Mouse (Mus musculus) bone marrow, adult 2 months (tissue): ENCODE data around the gene Dusp2. TPM values are rescaled to one million over a fixed set of nuclear protein-coding genes. Genes with fewer than 3 reads are reported as not detected.
A peak's percentile ranks its signal among the peaks of the same experiment; 100 is the strongest.

Source experiments
- H3K27ac ChIP-seq: fragments of 200-500 bp; 2 replicates; pipeline ENCODE4 v1.5.1; 2012; ENCODE audit warnings: low read depth, mild to moderate bottlenecking, control low read depth, inconsistent platforms, low read length; ENCODE audit not compliant: control insufficient read depth, poor library complexity, insufficient read depth
- H3K4me1 ChIP-seq: fragments of 200-500 bp; 2 replicates; pipeline ENCODE4 v1.6.1; 2011; ENCODE audit warnings: low read length; ENCODE audit not compliant: control insufficient read depth, insufficient read depth
- H3K4me3 ChIP-seq: fragments of 200-500 bp; replicated peaks from 2 replicates; pipeline ENCODE3; 2011; ENCODE audit warnings: mild to moderate bottlenecking, low read depth, low read length, control low read depth; ENCODE audit not compliant: control insufficient read depth
- CTCF ChIP-seq: fragments of 200-500 bp; IDR thresholded peaks from 2 replicates; pipeline ENCODE4 v1.5.1; 2011; ENCODE audit warnings: low read length, control low read depth; ENCODE audit not compliant: control insufficient read depth, insufficient read depth
- POLR2A ChIP-seq: fragments of 200-500 bp; IDR thresholded peaks from 2 replicates; pipeline ENCODE4 v1.6.1; 2011; ENCODE audit warnings: low read depth, mild to moderate bottlenecking, control low read depth, low read length, borderline replicate concordance; ENCODE audit not compliant: control insufficient read depth
- WGBS: fragments of 180-500 bp; shearing (Covaris S2); methylation state at CpG from one replicate; pipeline ENCODE4 v1.1.7; 2018; 5-methylcytosine and 5-hydroxymethylcytosine counted together
- polyA plus RNA-seq: library from polyadenylated mRNA; stranded (reverse); fragments of >200 nt; gene quantifications from 2 replicates; pipeline ENCODE4 v1.2.4, GENCODE M21; 2011; ENCODE audit warnings: low replicate concordance; ENCODE audit not compliant: missing spikeins, insufficient read depth, insufficient read length

The Dusp2 gene
- polyA plus RNA-seq, 1 experiment = 23.2 TPM

DNA sequence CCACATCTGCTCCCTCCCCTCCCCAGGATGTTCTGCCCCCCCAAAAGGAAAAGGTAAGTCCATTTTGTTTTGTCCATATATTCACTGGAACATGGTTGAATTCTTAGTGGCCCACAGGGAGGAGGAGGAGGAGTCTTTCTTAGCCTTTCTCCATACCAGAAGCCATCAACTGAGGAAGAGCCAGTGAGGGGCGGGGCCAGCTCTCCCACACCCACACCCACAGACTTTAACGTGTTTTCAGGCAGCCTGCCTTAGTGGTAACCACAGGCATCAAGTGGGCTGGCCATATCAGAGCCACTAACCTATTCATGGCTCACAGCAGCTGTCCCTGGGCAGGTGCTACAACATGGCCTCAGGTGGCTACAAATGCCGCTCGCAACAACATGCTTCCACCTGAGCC is 2.9 kb downstream of the Dusp2 start:
- no peak overlapping the region for H3K4me3 ChIP-seq
- H3K27ac ChIP-seq = no peak overlapping the region
- WGBS = 27% methylated on average over 4 of the region's 4 CpGs
- no peak for TF ChIP-seq CTCF
- TF ChIP-seq POLR2A = no peak
- peaks cover 1% of the 10 kb centered on the region; the same call in 1 of the 2 replicates for H3K4me1 ChIP-seq

DNA sequence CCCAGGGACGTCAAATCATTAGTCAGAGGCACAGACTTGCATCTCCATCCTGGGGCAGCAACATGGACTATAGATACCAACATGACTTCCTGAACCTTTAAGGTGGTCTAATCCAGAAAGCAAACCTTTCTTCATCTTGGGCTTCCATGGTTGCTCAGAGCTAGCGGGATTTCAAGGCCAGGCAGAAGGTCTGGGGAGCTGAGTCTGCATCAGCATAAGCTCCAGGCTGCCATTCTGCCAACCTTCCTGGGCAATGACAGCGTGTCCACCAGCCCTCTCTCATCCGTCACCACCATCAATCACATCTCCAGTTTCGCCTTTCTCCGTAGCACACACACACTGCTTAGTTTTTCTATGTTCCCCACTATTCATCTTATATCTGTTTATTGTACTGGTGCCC is 3.3 kb downstream of the Dusp2 start:
- no peak overlapping the region for H3K4me3 ChIP-seq

GRCm38 (mm10) chr2:127341159-127341558 is 5.2 kb downstream of the Dusp2 start:
- TF ChIP-seq CTCF = peak; percentile 91
- TF ChIP-seq POLR2A = no peak
- 5% methylated on average over 3 of the region's 3 CpGs for WGBS
- H3K27ac ChIP-seq = no peak overlapping the region
- H3K4me3 ChIP-seq = no peak overlapping the region
- no peaks in the 10 kb centered on the region; the same call in 1 of the 2 replicates for H3K4me1 ChIP-seq

More for the DNA sequence above, 3.3 kb downstream of the Dusp2 start:
- TF ChIP-seq CTCF (no peak), POLR2A (no peak)
- 69% methylated on average over 6 of the region's 6 CpGs for WGBS
- H3K4me1 ChIP-seq = peaks cover 1% of the 10 kb centered on the region; the same call in 1 of the 2 replicates
- 0 out of 2 replicates have a peak overlapping the region, but pooled peaks have one; percentile 21 for H3K27ac ChIP-seq

GRCm38 (mm10) chr2:127346334-127346733 is 10.4 kb downstream of the Dusp2 start:
- no peaks in the 10 kb centered on the region for H3K4me1 ChIP-seq
- WGBS = 32% methylated on average over 1 of the region's 1 CpGs
- H3K4me3 ChIP-seq = no peak overlapping the region

GRCm38 (mm10) chr2:127347147-127347985 is 11.4 kb downstream of the Dusp2 start:
- 76% methylated on average over 13 of the region's 13 CpGs for WGBS
- Histone ChIP-seq H3K4me1 (no peaks in the 10 kb centered on the region), H3K27ac (no peak overlapping the region), H3K4me3 (no peak overlapping the region)
- no peak for TF ChIP-seq CTCF
- no peak for TF ChIP-seq POLR2A

More at GRCm38 (mm10) chr2:127346334-127346733, 10.4 kb downstream of the Dusp2 start:
- TF ChIP-seq POLR2A (no peak), CTCF (peak; percentile 60)
- H3K27ac ChIP-seq = no peak overlapping the region

DNA sequence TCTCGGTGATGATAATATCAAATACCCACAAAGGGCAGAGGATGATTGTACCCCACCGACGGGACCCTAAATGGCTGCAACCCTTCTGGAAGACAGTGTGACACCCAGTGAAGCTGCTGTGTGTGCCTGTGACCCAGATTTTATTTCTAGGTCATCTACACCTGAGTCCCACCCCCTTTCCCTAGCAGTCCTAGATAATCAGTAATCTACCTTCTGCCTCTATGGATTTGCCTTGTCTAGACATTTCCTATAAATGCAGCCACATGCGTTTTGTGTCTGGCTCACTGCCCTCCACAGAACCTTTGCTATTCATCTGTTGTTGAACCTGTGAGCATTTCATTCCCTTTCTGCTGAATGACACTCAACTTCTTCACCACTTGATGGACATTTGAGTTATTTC is 17.9 kb downstream of the Dusp2 start:
- Histone ChIP-seq H3K4me1 (no peaks in the 10 kb centered on the region), H3K4me3 (no peak overlapping the region), H3K27ac (no peak overlapping the region)
- WGBS = 87% methylated on average over 4 of the region's 4 CpGs
- no peak for TF ChIP-seq POLR2A
- TF ChIP-seq CTCF = no peak

DNA sequence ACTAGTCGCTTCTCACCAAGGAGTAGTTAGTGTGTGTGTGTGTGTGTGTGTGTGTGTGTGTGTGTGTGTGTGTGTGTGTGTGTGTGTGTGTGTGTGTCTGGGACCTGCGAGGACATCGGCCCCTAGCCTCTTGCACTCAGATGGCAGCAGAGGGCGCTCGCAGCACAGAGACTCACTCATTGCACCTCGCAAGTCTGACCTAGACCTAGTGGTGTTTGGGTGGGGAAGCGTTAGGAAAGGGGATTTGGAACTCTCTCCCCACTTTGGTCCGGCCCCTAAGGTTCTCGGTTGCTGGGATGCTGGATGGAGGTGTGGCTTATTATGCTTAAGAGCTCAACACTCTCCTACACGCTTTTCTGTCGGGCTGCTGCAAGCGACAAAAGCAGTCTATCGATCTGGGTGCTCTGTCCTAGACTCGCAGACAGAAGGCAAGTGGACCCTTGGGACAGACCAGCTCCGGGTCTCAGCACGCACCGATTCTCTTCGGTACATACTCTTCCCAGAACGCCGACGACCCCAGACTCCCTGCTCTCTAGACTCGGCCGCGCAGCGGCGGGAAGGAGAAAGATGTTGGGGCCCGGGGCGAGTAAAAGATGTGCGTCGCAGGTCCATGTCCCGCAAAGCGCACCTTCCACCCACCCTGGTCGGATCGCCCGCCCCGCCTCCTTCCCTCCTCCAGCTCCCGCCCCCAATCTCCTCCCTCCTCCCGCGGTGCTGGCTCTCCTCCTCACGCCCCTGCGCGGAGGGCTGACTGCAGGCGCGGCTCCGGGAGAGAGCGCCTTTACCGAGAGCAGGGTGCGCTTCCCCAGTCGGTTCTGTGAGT is 26.7 kb downstream of the Dusp2 start, which contains the start of gene Adra2b:
Gene Adra2b (plus strand): TSS at position 750 of the 823 bp plus-strand sequence.
- Histone ChIP-seq H3K4me3 (no peak within 1 kb of the TSS), H3K4me1 (0 out of 2 replicates have a peak, but pooled peaks cover 2% of the 10 kb centered on the region), H3K27ac (no peak within 1 kb of the TSS)
- under 1% methylated on average over 49 of the region's 49 CpGs for WGBS
- TF ChIP-seq POLR2A (no peak), CTCF (peak; percentile 83)

DNA sequence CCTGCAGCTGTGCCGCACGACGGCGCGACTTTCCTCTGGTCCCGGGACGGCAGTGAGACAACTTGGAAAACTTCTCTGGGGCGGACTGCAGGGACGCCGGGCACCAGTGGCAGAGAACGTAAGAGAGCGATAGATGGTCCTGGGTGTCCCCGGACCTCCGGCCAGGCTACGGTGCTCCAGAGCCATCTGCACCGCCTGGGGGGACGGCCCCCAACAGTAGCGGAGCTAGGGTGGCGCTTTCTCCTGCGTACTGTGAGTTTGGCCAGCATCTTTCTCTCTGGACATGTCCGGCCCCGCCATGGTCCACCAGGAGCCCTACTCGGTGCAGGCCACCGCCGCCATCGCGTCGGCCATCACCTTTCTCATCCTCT is 27.3 kb downstream of the Dusp2 start:
- TF ChIP-seq CTCF = no peak
- TF ChIP-seq POLR2A = no peak
- no peak overlapping the region for H3K4me3 ChIP-seq
- WGBS = 3% methylated on average over 28 of the region's 28 CpGs
- H3K27ac ChIP-seq = no peak overlapping the region
- H3K4me1 ChIP-seq = 0 out of 2 replicates have a peak, but pooled peaks cover 2% of the 10 kb centered on the region
